Mouse (Mus musculus) duodenum, adult 2 months (tissue): Measurements from ENCODE around the gene Zfp982. TPM values are rescaled to one million over a fixed set of nuclear protein-coding genes. Genes with fewer than 3 reads are reported as not detected.

Experiments used
- polyA plus RNA-seq: library from polyadenylated mRNA; depleted of rRNA; stranded (reverse); fragments of >200 nt; gene quantifications from 2 replicates; pipeline ENCODE4 v1.2.3, GENCODE M21; 2012; ENCODE audit warnings: low replicate concordance; rRNA removed

The Zfp982 gene
- polyA plus RNA-seq: not detected in 2 replicates

GRCm38 (mm10) chr4:147492117-147492516 is at the start of gene Zfp982:
Zfp982 (plus strand) TSS chr4:147492417.

GRCm38 (mm10) chr4:147539918-147540317 is 47.7 kb downstream of the Zfp982 start, which contains the start of gene Gm16503:
Gm16503 (plus strand) TSS chr4:147540218.

GRCm38 (mm10) chr4:147553071-147553470 is 60.9 kb downstream of the Zfp982 start, which contains the start of gene Zfp985:
Zfp985 (plus strand) TSS chr4:147553277.

Other genes with a start within 250 kb of the Zfp982 start
- gene Zfp988, start 186.7 kb upstream of the Zfp982 start, polyA plus RNA-seq: not detected in 2 replicates
- gene Zfp978, start 131.1 kb upstream of the Zfp982 start, polyA plus RNA-seq: not detected in 2 replicates
- not detected in 2 replicates for gene Gm16503, start 47.8 kb downstream of the Zfp982 start, polyA plus RNA-seq
- gene Zfp985, start 60.9 kb downstream of the Zfp982 start, polyA plus RNA-seq: not detected in 2 replicates
- not detected in 2 replicates for gene Zfp979, start 150.1 kb downstream of the Zfp982 start, polyA plus RNA-seq
- not detected in 2 replicates for gene Zfp534, start 210.1 kb downstream of the Zfp982 start, polyA plus RNA-seq